Mouse (Mus musculus): ENCODE measurements around the gene Clec12b.

Gene Clec12b

GRCm38 (mm10) chr6:129385774-129386173, at the start of gene Clec12b:
Clec12b (minus strand) TSS chr6:129385874.
- DNase-seq (ENCODE audit: extremely low read depth, insufficient read length, low spot score), result no peak

DNA sequence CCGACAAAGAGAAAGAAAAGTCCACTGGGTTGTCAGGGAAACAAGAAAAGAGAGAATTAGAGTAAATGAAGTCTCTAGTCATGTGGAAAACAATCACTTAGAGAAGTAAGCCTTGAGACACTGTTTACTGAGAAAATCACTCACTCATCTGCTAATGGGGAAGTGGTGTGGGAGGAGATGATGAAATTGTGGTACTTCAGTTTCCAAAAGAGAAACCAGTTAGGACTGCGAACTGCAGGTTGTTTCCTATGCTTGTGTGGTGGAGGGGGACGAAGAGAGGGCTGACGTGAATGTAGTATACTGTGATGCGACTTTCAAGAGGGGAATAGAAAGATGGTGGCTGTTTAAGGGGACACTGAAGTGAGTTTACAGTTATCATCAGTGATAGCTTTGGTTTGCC, 48.6 kb upstream of the Clec12b start:
- DNase-seq (ENCODE audit: extremely low read depth, insufficient read length, low spot score), result no peak

DNA sequence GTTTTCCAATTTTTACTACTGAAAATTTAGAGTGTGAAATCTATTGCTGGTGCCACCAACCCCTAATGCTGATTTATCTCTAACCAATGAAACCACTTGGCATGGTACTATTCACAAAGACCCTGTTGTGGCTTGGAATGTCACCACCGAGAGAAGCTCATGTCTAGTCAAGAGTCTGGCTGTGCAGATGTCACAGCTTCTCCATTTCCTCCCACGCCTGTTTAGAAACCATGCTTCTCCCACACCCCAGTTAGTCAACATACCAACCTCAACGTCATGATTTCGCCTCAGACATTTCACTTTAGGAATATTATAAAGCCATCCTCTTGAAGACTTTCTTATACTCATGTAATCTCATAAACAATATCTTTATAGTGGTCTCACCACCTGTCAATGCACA, 41.6 kb upstream of the Clec12b start:
- DNase-seq (ENCODE audit: extremely low read depth, insufficient read length, low spot score), result no peak

- no peak for DNase-seq (ENCODE audit: extremely low read depth, insufficient read length, low spot score)
These were observed 40.1 kb upstream of the Clec12b start for GRCm38 (mm10) chr6:129425812-129426211.

- DNase-seq (ENCODE audit: extremely low read depth, insufficient read length, low spot score), result no peak
These were observed 39.5 kb upstream of the Clec12b start for GRCm38 (mm10) chr6:129425217-129425616.

DNA sequence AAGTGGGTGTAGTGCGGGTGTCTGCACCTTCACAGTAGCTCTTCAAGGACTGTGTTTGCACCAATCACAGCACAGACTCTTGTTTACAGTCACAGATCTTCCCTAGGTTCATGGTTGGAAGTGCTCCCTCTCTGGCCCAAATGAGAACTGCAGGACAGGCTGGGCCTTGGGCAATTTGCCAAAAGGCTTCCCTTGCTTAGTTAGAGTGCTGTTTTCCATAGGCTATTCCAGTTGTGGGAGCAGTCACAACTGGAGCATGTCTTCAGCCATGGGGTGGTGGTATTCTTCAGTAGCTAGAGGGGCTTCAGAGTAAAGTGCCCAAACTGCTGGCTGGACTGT, 38.0 kb upstream of the Clec12b start:
- DNase-seq (ENCODE audit: extremely low read depth, insufficient read length, low spot score), result peak; percentile 34

DNA sequence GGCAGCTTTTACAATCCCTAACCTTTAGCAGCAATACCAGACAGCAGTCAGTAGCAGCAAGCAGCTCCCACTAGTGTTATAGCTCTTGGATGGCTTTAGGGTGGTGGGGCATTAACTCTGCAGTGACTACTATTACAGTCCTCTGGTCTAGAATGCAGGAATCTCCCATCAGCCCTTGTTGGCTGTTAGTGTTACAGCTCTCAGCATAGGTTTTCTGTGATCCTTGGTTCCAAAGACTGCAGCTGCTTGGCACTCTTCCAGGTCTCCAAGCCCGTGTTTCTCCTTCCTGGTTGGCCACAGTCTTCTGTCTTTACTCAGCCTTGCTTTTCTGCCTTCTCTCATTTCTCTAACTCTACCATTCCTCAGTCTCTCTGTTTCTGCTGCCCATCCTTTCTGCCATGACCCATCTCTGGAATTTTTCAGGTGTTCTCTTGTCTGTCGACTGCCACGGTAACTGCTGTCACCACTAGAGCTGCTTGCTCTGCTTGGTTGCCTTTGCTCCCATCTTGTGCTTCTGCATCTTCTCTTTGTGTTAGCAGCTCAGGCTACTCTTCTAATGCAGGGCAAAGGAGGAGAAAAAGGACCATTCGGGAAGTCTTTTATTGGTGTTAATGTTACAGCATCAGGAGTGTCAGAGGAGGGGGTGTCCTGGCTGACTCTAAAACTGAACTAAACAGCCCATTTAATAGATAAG, 37.5 kb upstream of the Clec12b start:
- DNase-seq (ENCODE audit: extremely low read depth, insufficient read length, low spot score), result no peak

DNA sequence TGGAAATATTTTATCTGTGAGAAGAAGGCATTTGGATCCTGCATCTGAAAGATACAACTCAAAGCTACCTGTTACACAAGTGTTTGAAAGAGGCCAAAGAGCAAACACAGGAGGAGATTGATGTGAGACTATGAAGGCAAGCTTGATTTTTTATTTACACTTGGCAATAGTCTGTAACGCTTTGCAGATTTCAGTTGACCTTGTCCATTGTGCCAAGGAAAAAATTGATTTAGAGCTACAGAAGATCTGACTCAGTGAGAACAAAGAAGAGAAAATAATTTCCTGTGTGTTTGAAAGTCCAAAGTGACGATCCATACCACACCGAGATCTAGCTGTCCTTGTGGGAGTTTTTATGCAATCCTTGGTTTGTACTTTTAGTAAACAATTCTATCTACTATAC, 36.6 kb upstream of the Clec12b start:
- DNase-seq (ENCODE audit: extremely low read depth, insufficient read length, low spot score), result no peak

GRCm38 (mm10) chr6:129414177-129414576, 28.5 kb upstream of the Clec12b start:
- DNase-seq (ENCODE audit: extremely low read depth, insufficient read length, low spot score), result no peak

DNA sequence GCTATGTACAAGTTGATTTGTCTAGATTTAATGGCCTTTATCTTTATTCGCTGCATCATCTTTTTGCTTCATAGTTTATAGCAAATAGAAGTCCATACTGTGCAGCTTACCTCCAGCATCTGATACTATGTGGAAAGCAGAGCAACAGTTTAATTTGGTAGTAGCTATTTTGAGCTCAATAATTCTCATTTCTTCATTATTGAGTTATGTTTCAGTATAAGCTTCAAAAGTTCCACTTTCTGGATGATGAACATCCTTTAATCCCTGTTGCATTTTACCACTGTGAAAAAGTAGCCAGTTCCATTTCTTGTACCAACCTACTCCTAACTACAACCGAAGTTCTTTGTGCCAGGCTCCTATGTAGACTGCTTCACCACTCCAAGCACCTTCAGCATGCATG, 22.9 kb upstream of the Clec12b start, which contains the start of gene Clec9a:
Gene Clec9a (plus strand): TSS at position 301 of the 400 bp plus-strand sequence.
- no peak for DNase-seq (ENCODE audit: extremely low read depth, insufficient read length, low spot score)

DNA sequence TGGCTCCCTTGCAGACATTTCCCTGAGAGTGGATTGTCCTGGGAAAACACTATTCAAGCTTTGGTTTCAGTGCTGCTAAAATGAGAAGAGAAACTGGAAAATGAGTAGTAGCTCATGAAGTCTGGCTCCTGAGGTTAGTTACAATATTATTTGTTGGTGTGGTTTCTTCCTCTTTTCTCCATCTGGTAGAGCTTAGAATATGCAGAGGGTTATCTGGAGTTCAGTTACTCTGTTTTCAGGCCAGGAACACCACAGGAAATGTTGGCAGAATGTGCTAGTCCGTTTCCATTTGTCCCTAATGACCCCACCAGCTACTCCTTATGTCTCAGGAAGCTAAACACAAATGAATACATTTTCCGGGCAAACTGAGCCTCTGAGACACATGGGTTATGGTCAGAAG, 21.6 kb upstream of the Clec12b start:
- no peak for DNase-seq (ENCODE audit: extremely low read depth, insufficient read length, low spot score)

- no peak for DNase-seq (ENCODE audit: extremely low read depth, insufficient read length, low spot score)
These were observed 20.3 kb upstream of the Clec12b start for GRCm38 (mm10) chr6:129405999-129406398.

DNA sequence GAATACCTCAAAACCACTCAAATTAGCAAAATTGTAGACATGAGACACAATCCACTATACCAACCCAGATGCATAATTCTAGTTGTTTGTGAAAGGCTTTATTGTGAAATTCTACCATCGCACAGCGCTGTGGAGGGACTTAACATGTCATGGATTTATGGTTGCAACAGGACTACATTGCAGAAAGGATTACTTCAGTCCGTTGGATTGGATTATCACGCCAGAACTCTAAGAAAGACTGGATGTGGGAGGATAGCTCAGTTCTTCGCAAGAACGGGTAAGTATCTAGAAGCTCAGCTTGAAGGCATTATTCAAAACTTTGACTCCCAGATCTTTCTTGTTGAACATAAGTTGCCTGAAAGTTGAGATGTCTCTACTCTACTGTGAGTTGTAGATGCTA, 17.7 kb upstream of the Clec12b start:
- no peak for DNase-seq (ENCODE audit: extremely low read depth, insufficient read length, low spot score)

GRCm38 (mm10) chr6:129402404-129402803, 16.7 kb upstream of the Clec12b start:
- no peak for DNase-seq (ENCODE audit: extremely low read depth, insufficient read length, low spot score)

- no peak for DNase-seq (ENCODE audit: extremely low read depth, insufficient read length, low spot score)
These were observed 14.3 kb upstream of the Clec12b start for GRCm38 (mm10) chr6:129399945-129400344.

GRCm38 (mm10) chr6:129396997-129397396, 11.3 kb upstream of the Clec12b start, which contains the start of gene Clec1b:
Clec1b (plus strand) TSS chr6:129397297.
- no peak for DNase-seq (ENCODE audit: extremely low read depth, insufficient read length, low spot score)

DNA sequence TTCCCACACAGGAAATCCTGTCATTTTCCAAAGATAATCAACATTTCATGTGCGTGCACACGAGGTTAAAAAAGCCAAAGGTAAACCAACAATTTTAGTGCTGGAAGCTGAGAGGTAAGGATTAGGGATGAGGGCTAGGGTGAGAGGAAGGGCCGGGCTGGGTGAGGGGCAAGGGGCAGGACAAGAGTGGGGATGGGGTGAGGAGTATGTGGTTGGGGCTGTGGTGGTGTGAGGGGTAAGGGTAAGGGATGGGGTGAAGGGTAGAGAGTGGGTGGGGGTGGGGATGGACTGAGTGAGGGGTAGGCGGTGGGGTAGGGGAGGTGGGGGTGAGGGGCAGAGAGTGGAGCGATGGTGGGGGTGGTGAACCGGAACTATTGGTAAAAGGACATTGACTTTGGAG, 8.1 kb upstream of the Clec12b start:
- no peak for DNase-seq (ENCODE audit: extremely low read depth, insufficient read length, low spot score)

GRCm38 (mm10) chr6:129393087-129393720, 7.5 kb upstream of the Clec12b start:
- DNase-seq (ENCODE audit: extremely low read depth, insufficient read length, low spot score), result no peak

- no peak for DNase-seq (ENCODE audit: extremely low read depth, insufficient read length, low spot score)
These were observed 674 bp downstream of the Clec12b start for GRCm38 (mm10) chr6:129385000-129385399.

DNA sequence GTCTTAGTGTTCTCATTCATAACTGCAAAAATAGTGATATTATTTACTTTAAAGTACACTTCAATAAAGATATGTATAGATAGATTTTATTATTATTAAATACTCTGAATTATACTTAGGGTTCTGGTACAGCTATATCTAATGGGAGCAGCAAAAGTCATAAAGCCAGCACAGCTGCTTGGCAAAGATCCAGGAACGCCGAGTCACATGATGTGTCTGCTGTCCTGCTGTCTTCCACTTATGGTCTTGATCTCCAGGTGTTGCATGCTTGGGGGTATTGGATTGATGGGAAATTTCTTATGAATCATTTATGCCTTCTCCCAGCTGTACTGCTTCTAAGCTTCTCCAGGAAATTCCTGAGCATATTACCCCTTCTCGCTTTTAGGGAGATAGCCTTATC, 2.2 kb downstream of the Clec12b start:
- no peak for DNase-seq (ENCODE audit: extremely low read depth, insufficient read length, low spot score)

DNA sequence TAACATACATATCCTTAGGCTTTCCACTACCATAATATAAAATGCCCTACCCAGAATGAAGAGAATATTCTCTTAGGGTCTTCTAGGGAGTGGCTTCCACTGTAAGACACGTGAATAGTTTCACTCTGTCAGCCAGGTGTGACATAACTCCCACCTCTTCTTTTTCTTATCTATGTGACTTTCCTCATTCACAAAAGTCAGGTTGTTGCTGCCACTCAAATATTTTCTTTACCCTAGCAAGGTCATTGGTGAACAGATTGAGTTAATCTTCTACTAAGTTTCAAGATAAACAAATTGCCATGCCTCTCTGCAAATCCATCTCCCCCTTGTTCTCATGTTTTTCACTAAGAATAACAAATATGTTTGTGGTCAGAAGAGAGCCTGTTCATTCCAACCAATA, 3.9 kb downstream of the Clec12b start:
- DNase-seq (ENCODE audit: extremely low read depth, insufficient read length, low spot score), result no peak

DNA sequence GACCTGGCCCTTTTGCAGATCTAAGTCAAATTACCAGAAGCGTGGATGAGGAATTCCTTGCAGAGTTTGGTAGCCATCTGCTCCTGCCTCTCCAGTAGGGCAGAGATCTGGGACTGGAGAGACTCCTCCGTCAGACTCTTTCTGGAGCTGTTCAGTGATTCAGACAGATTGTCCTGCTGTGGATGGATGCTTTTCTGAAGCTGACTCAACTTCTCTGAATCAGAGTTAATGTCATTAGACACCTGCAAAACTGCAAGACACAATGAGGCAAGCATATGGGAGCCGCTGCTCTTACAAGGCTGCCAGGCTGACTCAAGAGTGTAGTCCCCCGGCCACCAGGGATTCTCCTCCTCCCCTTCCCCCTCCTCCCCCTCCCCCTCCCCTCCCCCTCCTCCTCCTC, 5.2 kb downstream of the Clec12b start:
- no peak for DNase-seq (ENCODE audit: extremely low read depth, insufficient read length, low spot score)

Data from 3134 (cell line).